Mouse (Mus musculus) kidney, adult 18-20 months (tissue): Measurements from ENCODE around the gene Shq1.

ENCODE experiments used
- DNase-seq: peaks from one replicate; pipeline ENCODE4 v3.0.0; 2021

The Shq1 gene

DNA sequence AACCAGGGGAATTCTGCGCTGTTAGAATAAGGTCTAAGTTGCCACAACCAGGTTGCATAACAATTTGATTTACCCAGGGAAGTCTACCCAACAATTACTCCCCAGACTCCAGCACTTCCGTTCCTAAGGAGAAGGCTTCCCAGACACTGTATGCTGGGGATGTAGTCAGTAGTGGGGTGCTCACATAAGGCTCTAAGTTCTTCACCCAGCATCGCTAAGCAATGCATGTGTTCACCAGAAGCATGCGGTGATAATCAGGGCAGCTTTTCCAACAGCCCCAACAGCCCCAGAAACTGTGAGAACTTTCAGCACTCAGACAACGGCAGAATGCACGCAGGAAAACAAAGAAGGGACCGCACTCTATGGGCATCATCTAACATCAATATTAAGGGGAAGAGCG, 77.1 kb downstream of the Shq1 start:
- DNase-seq = no peak

DNA sequence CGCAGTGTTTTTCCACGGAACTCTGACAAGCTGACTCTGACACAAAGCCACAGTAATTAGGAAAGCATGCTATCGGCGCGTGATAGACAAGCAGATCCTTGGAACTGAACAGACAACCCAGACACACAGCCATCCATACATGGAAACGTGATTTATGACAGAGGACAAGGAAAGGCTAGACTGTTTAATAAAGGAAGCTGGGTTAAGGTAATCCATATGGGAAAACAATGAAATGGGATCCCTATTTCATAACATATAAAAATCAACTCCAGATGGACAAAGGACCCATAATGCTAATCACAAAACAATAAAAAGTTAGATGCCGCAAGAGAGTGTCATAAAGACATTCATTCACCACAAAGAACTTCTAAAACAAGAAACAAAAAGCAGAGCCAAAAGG, 78.0 kb downstream of the Shq1 start:
- no peak for DNase-seq

DNA sequence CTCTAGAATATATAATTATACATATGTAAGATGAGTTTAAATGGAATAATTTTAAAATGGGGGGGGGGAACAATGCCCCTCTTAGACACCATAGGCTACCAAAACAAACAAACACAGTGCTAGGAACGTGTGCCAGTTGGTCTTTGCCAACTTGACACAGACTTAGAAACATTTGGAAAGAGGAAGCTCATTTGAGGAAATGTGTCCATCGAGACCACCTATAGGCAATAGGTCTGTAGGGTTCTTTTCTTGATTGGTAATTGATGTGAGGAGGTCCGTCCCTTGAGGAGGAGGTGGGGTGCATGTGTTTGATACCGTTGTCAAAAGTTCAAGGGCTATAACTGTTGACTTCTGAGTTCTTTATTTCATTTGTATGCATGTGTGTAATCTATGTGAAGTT, 80.4 kb downstream of the Shq1 start:
- no peak for DNase-seq

DNA sequence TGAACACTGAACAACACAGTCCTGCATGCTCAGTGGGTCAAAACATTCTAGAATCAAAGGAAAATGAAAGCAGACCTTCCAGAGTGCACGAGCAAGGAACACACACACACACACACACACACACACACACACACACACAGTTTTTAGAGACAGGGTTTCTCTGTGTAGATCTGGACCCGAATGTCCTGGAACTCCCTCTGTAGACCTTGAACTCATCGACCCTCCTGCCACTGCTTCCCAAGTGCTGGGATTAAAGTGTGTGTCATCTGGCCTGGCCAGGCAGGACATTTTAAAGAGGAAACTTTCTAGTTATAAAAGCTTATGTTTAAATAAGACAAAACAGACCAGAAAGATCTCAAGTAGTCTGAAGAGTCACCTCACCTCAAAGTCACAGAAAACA, 82.1 kb downstream of the Shq1 start:
- no peak for DNase-seq

DNA sequence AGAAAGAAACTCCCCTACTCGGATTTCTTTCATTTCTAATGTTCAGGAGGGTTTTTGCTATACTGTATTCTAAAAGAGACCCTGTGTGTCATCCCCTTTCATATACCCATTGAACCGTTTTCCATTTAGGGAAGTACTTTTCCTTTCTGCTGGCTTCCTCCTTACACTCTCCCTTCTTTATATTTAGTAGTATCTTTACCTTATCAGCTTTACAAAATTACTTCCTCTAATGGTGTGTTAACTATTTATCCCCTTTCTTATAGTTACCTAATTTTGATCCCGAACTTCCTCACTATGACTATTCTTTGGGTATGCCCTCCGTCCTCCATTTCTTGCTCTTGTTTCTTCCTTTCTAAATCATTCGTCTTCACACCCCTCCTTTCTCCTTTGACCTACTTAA, 84.2 kb downstream of the Shq1 start:
- no peak for DNase-seq

DNA sequence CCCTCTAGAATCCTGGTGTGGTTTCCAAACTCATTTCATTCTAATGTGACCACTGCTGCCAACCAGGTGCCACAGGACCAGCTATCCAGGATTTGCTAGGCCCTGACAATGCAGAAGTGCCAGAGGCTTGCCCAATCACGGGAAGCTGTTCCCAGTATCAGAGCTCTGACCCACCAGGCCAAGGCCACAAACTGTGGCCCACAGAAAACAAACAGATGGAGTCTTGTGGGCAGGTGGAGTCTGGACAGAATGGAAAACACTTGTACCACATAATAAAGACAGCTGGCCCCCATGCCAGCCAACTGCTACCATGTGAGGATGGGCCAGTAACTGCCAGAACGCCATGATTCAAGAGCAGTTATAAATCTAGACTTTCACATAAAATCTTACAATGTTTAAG, 89.0 kb downstream of the Shq1 start:
- no peak for DNase-seq

DNA sequence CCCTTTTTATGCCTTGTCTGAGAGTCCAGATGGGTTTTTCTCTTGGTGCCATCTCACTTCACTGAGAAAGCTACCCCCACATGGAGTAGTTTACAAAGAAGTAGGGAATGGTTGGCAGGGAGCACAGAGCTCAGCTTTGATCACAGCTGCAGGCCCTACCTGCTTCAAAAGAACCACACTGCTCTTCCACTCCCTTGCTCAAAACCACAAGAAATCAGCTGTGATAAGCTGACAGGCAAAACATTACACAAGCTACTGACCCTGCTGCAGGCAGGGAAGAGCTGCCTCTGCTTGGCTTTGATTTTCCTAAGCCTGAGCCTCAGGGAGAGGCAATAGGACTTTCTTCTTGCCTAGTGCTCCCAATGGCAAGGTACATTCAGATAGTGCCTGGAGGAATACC, 89.9 kb downstream of the Shq1 start:
- DNase-seq = no peak

DNA sequence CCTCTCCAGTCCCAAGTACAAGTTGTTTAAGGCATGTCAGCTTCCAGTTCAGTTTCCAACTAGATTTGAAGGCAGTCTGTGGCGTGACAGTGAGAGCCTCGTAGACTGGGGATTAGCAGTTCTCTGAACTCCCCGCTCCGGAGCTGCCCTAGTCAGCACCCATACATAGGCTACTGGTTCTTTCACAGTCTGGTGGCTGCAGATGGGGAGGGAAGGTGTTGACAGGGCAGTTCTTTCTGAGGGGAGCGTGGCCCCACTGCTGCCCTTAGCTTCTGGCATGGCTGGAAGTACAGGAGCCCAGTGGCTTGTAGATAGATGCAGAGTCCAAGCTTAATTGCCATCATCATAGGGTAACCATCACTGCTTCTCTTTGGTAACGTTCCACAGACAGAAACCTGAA, 93.4 kb downstream of the Shq1 start:
- DNase-seq = no peak

DNA sequence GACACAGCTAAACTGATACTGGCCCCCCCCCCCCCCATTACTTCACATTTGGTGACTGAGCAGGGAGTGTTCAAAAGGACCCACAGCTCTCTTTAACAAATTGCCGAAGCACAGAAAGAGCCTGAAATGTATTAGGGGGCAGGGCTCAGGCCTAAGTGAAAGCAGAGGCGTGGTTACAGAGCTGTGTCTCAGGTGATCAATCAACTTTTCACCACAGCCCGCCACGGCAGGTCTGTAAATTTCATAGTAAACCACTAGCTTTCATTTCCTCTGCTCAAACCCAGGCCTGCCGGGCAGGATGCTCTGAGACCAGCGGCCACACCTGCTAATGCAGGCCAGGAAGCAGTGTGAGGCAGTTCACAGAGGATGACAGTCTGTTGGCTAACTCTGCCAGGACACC, 94.8 kb downstream of the Shq1 start:
- DNase-seq = no peak

DNA sequence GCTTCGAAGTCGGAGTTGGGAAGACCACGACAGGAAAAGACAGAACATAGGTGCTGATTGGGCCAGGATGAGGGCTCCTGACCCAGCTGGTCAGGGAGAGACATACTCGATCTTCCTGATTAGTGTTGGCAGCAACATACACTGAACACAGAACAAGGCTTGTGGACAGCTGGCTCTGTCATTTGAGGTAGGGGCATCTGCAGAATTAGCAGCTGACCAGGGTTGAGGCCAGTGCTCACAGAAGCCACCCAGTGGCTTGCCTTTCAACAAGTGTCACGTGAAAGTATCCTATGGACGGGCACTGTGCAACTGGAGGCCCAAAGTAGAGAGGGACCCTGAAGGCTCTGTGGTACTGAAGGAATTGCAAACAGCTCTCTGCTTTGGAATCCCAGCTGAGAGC, 104.2 kb downstream of the Shq1 start:
- no peak for DNase-seq

DNA sequence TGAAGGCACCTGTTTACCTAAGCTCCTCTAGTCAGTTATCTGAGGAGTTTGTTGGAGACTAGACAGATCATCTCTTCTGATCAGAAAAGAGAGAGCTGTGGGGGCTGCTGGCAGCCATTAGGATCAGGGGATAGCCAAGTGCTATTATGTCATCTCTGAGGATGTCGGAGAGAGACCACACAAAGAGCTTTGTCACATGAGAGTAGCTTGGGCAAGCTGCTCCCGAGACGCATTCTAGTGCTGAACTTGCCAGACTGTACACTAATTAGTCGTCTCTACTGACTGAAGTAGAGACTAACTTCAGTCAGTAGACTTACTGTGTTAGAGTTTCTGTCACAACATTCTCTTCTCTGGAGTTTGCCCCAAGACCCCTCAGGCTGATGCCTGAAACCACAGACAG, 106.4 kb downstream of the Shq1 start:
- no peak for DNase-seq

DNA sequence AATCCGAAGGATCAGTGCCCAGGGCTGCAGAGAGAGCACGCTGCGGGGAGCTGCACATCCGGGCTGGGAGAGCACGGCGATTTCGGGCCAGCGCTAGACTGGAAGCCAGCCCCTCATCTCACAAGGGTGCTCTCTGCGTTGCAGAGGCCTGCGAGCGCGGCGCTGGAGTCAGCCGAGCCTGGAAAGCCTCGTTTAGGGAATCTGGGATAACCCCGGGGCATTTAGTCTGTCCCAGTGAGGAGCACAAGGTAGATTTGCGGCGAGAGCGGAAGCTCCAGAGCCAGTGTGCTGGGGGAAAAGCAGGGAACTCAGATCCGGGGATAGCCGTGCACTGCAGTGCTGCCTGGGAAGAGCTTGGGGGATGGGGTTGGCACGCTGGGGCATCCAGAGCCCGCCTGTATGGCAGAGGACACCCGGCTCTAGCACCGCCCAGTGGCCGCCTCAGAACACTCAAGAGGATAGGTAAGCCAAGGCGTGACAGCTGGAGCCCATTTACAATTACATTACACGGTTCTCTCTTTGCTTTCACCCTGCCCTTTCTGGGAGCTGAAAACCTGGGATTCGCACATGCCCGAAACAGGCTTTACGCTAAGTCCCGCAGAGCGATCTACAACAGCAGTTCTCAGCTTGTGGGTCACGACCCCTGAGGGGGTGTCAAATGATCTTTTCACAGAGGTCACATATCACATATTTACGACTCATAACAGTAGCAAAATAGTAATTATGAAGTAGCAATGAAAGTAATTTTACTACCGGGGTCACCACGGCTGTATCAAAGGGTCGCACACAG, 107.2 kb downstream of the Shq1 start:
- peak; percentile 72 for DNase-seq

DNA sequence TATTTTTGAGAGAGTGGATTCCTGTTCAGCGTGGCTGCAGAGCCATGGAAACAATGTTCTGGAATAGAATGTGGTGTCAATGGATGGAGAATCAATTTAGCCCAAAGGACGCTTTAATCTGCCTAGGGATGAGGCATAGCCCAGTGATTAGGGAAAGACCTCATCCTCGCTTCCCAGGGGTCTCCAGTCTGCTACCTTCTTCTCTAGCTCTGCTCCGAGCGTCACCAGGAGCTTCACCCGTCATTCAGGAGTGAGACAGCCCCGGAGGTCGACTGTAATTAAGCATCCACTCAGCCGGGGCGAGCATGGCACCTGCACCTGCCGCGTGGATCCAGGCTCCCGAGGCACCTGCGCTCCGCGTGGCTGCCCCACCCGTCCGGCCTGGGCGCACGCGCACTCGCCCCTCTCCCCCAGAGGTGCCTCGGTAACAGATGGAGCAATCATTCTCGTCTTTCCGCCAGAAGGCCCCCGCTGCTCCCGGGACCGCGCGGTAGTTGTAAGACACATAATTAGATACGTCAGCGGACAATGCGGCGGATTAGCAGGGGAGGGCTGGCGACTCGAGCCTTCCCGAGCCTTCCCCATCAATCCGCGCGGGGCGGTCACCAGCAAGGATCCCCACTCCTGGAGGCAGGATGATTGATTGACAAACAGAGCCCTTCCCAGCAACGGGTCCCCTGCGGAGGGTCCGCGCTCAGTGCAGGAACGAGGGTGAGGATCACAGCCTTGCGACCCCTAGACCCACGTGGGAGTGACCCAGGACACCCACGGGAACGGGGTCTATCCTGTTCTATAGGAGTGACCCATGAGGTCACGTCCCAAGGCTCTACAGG, 108.0 kb downstream of the Shq1 start:
- DNase-seq = peak; percentile 4

DNA sequence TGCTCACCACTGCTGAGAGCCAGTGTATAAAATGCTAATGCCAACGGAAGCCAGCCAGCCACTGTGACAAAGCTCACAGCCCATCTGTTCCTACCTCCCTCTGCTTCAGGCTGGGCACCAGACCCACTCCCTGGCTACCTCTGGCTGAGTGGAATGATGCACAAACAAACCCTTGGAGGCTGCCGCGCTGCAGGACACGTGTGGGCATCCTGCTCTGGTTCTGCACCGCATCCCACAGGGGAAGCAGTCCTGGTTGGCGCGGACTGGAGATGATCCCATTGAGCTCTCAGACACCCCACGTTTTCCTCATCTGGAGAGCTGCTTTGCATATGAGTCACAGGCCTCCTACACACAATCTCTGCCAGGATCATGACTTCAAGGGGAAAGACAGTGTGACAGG, 112.9 kb downstream of the Shq1 start:
- DNase-seq = no peak

DNA sequence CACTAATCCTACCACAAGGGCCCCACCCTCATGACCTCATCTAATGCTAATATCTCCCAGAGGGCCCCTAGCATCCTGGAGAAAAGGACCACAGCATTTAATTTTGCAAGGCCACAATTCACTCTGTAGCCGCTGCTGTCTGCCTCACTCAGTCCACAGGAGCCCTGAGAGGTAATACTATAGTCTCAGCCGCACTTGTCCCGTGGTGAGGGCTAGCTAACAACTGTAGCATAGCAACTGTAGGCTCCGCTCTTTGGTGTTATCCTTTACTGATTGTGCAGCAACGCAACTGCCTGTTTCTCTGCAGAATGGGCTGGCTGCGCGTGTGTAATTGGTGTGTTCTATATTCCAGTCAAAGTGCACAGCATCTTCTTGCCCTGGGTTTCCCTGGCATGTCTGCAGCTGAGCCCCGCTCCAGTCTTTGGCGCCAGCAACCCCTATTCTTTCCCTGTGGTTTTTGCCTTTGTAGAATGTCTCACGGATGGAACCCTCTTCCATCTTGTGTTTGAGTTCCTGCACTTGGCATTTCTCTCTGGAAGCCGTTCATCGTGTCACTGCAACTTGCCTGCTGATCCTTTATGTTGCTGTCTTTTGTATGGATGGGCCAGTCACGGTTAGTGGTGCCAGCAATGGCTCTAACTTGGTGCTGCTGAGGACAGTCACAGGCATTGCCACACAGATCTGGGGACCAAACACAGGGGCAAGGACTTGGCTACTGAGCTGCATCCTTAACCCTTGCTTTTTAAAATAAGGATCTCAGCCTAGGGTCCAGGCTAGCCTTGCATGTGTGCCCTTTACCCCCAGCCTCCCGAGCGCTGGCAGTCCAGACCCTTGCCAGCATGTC, 128.6 kb downstream of the Shq1 start:
- no peak for DNase-seq

DNA sequence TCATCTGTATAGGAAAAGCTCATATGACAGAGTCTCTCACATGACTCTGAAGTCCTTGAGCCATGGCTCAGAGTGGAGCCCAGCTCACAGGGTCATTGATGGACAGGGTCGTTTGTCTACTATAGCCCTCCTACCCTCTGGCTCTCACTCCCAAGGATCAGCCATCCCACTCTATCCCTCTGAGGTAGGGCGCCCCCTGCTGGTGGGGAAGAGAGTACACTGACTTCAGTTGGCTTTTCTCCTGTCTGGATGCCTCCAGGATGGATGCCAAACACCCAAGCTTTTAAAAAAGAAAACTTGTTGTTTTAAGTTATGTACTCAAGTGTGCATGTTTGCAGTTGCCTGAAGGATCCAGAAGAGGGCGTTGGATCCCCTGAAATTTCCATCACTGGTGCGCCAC, 131.3 kb downstream of the Shq1 start:
- DNase-seq = peak; percentile 8

DNA sequence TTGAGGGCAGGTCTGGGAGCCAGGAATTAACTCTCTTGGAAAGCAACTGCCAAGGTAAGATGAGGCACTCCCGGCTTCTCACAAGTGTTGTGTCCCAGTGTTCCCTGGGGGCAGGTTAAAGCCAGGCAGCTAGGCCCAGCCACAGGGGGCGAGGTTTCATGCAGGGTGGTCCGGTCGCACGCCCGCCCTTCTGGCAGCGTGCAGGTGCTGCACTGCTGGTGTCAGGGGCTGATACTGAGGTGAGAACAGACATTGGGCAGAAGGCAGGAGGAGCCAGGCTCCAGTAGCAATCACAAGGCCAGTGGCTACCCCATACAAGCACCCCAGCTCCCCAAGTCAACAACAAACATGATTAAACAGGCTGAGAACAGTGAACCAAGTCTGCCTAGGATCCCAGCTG, 132.4 kb downstream of the Shq1 start:
- DNase-seq = no peak

DNA sequence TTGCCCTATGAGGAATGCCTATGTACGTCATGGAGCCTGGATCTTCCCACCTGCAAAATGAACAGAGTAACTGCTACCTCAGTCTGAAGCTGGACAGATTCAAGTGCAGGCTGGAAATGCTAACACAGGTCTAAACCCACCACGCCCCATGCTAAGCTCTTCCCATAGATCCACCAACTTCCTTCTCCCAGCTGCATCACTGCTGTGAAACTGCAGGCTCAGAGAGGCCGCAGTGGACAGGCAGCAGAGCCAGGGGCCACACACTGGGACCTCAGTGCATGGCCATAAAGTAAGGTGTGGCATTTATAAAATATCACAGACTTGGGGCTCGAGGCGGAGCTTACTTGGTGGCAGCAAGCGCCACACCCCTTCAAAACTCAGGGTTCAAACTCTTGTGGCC, 133.0 kb downstream of the Shq1 start:
- no peak for DNase-seq

DNA sequence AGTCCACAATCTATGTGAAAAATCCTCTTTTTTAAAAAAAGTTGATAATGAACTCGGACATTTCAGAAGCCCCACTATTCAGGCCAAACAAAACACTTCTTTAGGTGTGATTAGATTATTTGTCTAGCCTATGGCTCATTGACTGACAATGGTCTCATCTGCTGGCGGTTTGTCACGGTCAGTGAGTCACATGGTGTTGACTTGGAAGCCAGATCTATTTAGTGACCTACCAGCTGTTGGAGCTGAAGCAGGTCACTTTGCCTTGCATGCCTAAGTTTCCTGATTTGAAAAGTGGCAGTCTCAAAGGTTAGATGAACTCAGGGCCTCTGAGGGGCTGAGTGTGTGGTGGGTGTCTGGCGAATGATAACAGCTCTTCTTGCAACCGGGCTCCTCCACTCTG, 133.9 kb downstream of the Shq1 start:
- DNase-seq = no peak

DNA sequence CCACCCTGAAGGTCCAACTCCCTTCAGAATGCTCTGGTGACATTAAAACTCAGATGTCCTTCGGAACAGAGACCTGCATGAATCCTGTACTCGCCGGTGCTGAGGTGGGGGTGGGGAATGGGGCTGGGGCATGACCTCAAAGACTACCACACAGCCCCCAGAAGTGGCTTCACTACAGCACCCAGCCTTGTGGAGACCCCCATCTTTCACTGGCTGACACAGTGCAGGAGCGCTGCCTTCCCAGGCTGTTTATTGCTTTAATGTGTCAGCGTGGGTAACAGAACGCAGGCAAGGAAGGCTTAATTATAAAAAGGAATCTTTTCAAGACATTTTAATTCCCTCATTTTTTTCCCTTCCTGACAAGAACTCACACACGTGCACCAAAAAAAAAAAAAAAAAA, 137.6 kb downstream of the Shq1 start:
- DNase-seq = no peak

DNA sequence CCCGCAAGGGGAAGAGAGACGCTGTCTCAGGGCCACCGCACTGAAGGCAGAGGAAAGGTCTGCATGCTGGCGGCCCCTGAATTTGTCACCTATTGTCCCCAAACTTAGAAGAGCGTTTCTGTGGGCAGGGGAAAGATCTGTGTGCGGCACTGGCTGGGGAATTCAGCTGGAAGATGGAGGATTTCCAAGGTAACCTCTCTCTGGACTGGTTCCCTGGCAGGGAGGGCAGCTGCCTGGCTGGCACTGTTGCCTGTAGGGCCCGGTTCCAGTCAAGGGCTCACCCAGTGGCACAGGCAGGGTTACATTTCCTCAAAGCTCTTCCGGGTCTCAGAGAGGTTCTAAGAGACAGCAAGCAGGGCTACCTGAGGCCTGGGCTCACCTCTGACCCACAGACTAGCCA, 138.6 kb downstream of the Shq1 start:
- DNase-seq = no peak

DNA sequence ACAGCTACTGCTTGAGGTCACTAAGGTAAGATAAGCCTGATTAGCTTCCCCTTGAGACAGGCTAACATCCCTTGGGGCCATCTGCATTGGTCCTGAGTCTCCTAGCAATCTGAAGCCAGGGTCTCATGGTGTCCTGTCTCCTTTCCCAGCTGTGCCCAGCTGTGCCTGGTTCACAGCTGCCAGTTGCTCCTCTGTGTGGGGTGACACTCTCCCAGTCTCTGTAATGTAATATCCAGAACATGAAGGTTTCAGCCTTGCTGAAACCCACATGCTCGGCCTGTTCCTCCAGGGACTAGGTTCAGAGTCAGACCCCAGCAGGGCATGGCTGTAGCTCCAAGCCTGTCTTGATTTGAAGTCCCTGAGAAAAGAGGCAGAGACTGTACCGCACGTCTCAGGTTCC, 141.3 kb downstream of the Shq1 start:
- no peak for DNase-seq

DNA sequence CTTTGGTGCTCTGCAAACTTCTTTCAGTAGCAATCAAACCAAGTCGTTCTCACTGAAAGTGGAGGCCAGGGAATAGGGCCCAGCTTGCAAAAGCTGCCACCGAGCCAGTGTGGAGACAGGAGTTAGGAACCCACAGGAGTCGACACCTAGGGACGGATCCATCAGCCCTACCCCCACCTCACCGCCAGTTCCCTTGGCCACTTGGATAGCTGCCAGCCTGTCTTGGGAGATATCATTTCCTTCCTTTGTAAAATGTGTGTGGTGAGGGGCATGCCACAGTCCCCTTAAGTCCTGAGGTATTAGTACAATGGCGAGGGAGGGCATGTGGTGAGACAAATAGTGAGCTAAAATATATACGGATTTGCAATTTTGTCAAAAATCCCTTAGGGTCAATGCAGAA, 142.4 kb downstream of the Shq1 start:
- no peak for DNase-seq

DNA sequence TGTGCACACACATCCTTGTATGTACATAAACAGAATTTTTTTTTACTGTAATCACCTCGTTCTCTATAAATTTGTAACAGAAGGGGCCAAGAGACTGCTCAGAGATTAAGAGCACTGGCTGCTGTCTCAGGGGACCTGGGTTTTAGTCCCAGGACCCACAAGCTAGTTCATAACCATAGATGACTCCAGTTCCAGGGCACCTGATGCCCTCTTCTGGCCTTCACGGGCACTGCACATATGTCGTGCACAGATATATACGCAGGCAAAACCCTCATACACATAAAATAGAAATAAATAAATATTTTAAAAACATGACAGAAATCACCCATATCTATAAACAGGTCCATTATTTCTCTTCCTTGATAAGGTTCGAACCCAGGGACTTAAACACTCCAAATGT, 143.0 kb downstream of the Shq1 start:
- DNase-seq = peak; percentile 26
